Mouse (Mus musculus): ENCODE results near the gene 1700029J07Rik.

- TF ChIP-seq POLR2A (IDR thresholded peaks at IDR 0.05; ENCODE audit: insufficient read depth, low read depth, low read length), result peak; percentile 64; the same call in 1 of the 2 replicates
- TF ChIP-seq CTCF (IDR thresholded peaks at IDR 0.05; ENCODE audit: insufficient read depth, low read depth, low read length), result no peak; the same call in 1 of the 2 replicates
Measured at GRCm38 (mm10) chr8:45975126-45975836, at the start of gene 1700029J07Rik, which contains the start of gene Ufsp2.

All from olfactory bulb, adult 2 months (tissue).